Mouse (Mus musculus) spleen, adult 2 months (tissue): ENCODE results near the gene Tmprss6. TPM values are rescaled to one million over a fixed set of nuclear protein-coding genes. Genes with fewer than 3 reads are reported as not detected.
A peak's percentile ranks its signal among the peaks of the same experiment; 100 is the strongest.

ENCODE experiments used
- DNase-seq, 2 experiments: peaks; one replicate each; pipeline versions ENCODE4 v3.0.0 to v3.0.0-alpha.2; 2012 to 2021; ENCODE audit warnings: low spot score in 2 of 2, low read depth in 1 of 2
- H3K27ac ChIP-seq: fragments of 200-500 bp; 2 replicates; pipeline ENCODE4 v1.5.1; 2012; ENCODE audit warnings: low read length, inconsistent platforms; ENCODE audit not compliant: insufficient read depth
- H3K27me3 ChIP-seq: fragments of 200-500 bp; 2 replicates; pipeline ENCODE4 v1.6.1; 2012; ENCODE audit warnings: mild to moderate bottlenecking, moderate library complexity, low read length, inconsistent platforms; ENCODE audit not compliant: control insufficient read depth, insufficient read depth
- H3K36me3 ChIP-seq: fragments of 200-500 bp; 2 replicates; pipeline ENCODE4 v1.6.1; 2012; ENCODE audit warnings: mild to moderate bottlenecking, low read length, inconsistent platforms; ENCODE audit not compliant: control insufficient read depth, insufficient read depth
- H3K4me1 ChIP-seq: fragments of 200-500 bp; 2 replicates; pipeline ENCODE4 v1.6.1; 2011; ENCODE audit warnings: inconsistent platforms; ENCODE audit not compliant: control insufficient read depth, insufficient read depth, insufficient read length
- H3K4me3 ChIP-seq: fragments of 200-500 bp; 2 replicates; pipeline ENCODE4 v1.5.1; 2011; ENCODE audit warnings: mild to moderate bottlenecking, inconsistent platforms; ENCODE audit not compliant: insufficient read depth, insufficient read length; ENCODE audit errors: extremely low read depth
- CTCF ChIP-seq: fragments of 200-500 bp; IDR thresholded peaks from 2 replicates; pipeline ENCODE4 v1.5.1; 2011; ENCODE audit warnings: mild to moderate bottlenecking, inconsistent platforms; ENCODE audit not compliant: insufficient read depth, insufficient read length, insufficient replicate concordance; ENCODE audit errors: extremely low read depth
- POLR2A ChIP-seq: fragments of 200-500 bp; IDR thresholded peaks from 2 replicates; pipeline ENCODE4 v1.6.1; 2011; ENCODE audit warnings: low read depth, low read length, inconsistent platforms
- WGBS: fragments of 180-500 bp; shearing (Covaris S2); methylation state at CpG from one replicate; pipeline ENCODE4 v1.1.7; 2018; 5-methylcytosine and 5-hydroxymethylcytosine counted together
- polyA plus RNA-seq: library from polyadenylated mRNA; depleted of rRNA; stranded (reverse); fragments of >200 nt; gene quantifications from 2 replicates; pipeline ENCODE4 v1.2.3, GENCODE M21; 2012; rRNA removed

The Tmprss6 gene
- polyA plus RNA-seq, 1 experiment, result 0.21 TPM

DNA sequence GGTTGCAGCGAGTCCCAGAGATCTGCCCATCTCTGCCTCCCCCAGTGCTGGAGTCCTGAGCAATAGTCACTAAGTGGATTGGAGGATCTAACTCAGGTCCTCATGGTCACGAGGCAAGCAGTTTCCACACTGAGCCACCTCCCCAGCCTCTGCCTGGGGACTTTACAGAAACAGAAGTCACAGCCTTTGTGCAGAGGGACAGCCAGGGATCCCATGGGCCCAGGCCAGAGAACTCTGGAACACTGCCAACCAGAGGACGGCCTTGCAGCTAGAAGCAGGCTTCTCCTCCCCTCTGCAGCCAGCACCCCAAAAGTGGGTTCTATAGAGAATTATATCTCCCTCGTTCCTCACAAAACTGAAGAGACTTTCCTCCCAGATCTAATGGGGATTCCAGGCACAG, 66.5 kb downstream of the Tmprss6 start:
- no peaks in the 10 kb centered on the region for H3K27me3 ChIP-seq
- no peak for DNase-seq
- no peaks in the 10 kb centered on the region for H3K36me3 ChIP-seq
- peaks cover 3% of the 10 kb centered on the region; the same call in 1 of the 2 replicates for H3K4me1 ChIP-seq
- TF ChIP-seq CTCF (no peak), POLR2A (no peak)
- H3K4me3 ChIP-seq, result no peak overlapping the region
- H3K27ac ChIP-seq, result 0 out of 2 replicates have a peak overlapping the region, but pooled peaks have one; percentile 31
- 42% methylated on average over 4 of the region's 4 CpGs for WGBS

DNA sequence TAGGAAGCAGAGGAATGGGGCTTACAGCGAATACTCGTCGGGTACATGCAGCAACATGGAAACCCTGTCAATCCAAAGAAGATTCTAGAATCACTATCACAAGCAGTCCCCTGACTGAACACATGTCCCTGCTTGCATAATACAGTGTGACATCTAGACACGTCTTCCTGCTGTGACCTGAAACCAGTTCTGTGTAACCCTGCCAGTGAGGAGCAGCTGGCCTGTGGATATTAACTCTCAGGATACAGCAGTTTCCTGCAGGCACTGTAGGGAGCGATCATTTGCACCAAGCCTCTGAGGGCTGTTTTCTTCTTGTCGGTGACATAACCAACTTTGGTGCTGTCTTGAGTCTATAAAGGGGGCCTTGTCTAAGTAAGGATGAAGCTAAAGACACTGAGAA, 67.1 kb downstream of the Tmprss6 start:
- Histone ChIP-seq H3K27ac (peak overlapping the region; percentile 31; the same call in 1 of the 2 replicates), H3K4me1 (peaks cover 3% of the 10 kb centered on the region; the same call in 1 of the 2 replicates), H3K36me3 (no peaks in the 10 kb centered on the region), H3K27me3 (no peaks in the 10 kb centered on the region), H3K4me3 (no peak overlapping the region)
- TF ChIP-seq POLR2A (no peak), CTCF (no peak)
- DNase-seq, result no peak
- 60% methylated on average over 6 of the region's 6 CpGs for WGBS

DNA sequence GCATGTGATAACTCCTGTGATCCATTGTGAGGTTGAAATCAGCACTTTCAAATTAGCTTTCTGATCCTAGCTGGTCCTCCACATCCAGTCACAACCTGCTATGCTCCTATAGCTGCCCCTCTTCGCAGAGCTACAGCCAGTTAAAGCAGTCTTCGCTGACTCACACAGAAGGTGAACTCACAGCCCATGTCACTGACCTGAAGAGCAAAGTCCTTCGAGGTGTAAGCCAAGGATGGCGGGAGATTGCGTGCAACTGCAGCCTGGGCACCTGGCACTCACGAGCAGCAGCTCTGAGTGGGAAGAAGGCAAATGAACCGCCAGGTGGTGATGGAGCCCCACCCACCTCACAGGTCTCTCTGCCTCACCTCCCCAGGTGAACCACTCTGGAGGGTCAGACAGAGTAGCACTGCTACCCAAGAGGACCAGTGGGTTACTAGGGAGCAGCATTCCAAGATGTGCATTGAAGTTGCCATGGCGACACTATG, 72.9 kb downstream of the Tmprss6 start, which contains the start of gene Tex33:
Tex33 (minus strand) TSS at position 435 of the 485 bp plus-strand sequence.
- WGBS, result 84% methylated on average over 8 of the region's 8 CpGs
- no peak for TF ChIP-seq CTCF
- no peak for TF ChIP-seq POLR2A
- H3K27ac ChIP-seq, result no peak within 1 kb of the TSS
- H3K4me3 ChIP-seq, result no peak within 1 kb of the TSS
- H3K4me1 ChIP-seq, result no peaks in the 10 kb centered on the region
- H3K36me3 ChIP-seq, result no peaks in the 10 kb centered on the region
- H3K27me3 ChIP-seq, result no peaks in the 10 kb centered on the region
- no peak for DNase-seq

DNA sequence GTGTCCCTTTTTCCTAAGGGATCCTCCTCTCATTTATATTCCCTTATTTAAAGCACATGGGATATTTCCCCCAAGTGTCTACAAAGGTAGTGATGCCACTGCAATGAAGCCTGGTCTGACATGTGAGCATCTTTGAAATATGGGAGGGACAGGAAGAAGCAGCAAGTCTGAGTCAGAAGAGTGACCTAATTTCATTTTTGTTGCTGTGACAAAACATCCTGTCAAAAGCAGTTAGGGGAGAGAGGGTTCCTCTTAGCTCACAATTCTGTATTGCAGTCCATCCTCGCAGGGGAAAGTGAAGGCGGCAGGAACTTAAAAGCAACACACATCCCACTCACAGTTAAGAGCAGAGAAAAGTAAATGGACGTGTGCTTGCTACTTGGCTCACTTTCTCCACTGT, 77.6 kb downstream of the Tmprss6 start:
- TF ChIP-seq POLR2A, result no peak
- TF ChIP-seq CTCF, result no peak
- H3K27me3 ChIP-seq, result no peaks in the 10 kb centered on the region
- no peaks in the 10 kb centered on the region for H3K36me3 ChIP-seq
- 77% methylated on average over 3 of the region's 3 CpGs for WGBS
- H3K4me3 ChIP-seq, result no peak overlapping the region
- no peak for DNase-seq
- no peaks in the 10 kb centered on the region for H3K4me1 ChIP-seq
- H3K27ac ChIP-seq, result no peak overlapping the region

Other genes with a start within 250 kb of the Tmprss6 start
- 122 and 137 TPM in 2 replicates for gene Ncf4, start 223.8 kb downstream of the Tmprss6 start, polyA plus RNA-seq
- gene Csf2rb2, start 162.9 kb downstream of the Tmprss6 start, polyA plus RNA-seq, result 14.4 and 16.4 TPM in 2 replicates
- gene Csf2rb, start 142.9 kb downstream of the Tmprss6 start, polyA plus RNA-seq, result 39.5 and 44.9 TPM in 2 replicates
- gene Tex33, start 72.7 kb downstream of the Tmprss6 start, polyA plus RNA-seq, result not detected in 2 replicates
- gene Tst, start 62.7 kb downstream of the Tmprss6 start, polyA plus RNA-seq, result 16.3 and 16.8 TPM in 2 replicates
- gene Mpst, start 62.2 kb downstream of the Tmprss6 start, polyA plus RNA-seq, result 97.7 and 117 TPM in 2 replicates
- 61.5 and 85.3 TPM in 2 replicates for gene Kctd17, start 40.1 kb downstream of the Tmprss6 start, polyA plus RNA-seq
- gene Il2rb, start 26.6 kb upstream of the Tmprss6 start, polyA plus RNA-seq, result 63.5 and 84.1 TPM in 2 replicates
- gene C1qtnf6, start 62.8 kb upstream of the Tmprss6 start, polyA plus RNA-seq, result 22.9 and 23.6 TPM in 2 replicates
- 0.26 TPM in 1 of 2 replicates, not detected in the other for gene Sstr3, start 76.1 kb upstream of the Tmprss6 start, polyA plus RNA-seq
- gene Rac2, start 104.1 kb upstream of the Tmprss6 start, polyA plus RNA-seq, result 1,941 and 2,027 TPM in 2 replicates
- 136 and 148 TPM in 2 replicates for gene Cyth4, start 128.4 kb upstream of the Tmprss6 start, polyA plus RNA-seq